ENCODE assay signal across 31 mouse cellular contexts in the genomic region with DNA sequence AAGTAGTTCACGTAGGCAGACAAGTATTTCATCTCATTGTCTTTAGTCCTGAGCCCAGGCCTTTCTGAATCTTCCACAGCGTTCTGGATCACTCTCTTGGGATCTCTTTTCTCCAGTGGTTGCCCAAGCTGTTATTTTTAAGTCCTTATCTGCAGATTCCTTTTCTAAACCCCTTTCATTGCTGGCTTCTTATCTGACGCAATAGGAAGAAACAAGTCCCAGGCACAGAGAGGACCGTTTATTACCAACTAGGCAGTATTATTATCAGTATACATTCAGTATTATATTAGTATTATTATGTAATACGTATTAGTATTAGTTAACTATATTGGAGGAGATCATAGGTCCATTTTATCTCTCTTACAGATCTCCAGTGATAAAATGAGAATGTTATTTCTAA.
"Had no signal": no experiment of that assay in that cellular context is flagged by ENCODE, and none has a peak within 500 bp of the region (broad histone marks: within the 10 kb centered on the region; RNA-seq: fewer than 3 reads in every experiment).

No protein-coding gene starts in this region.

- H3K9ac ChIP-seq: limb, embryonic 12.5 days; limb, embryonic 13.5 days; limb, embryonic 15.5 days; liver, embryonic 12.5 days; liver, embryonic 13.5 days; liver, embryonic 14.5 days; liver, embryonic 15.5 days; liver, postnatal 0 days; lung, embryonic 14.5 days; lung, embryonic 15.5 days; midbrain, embryonic 12.5 days; midbrain, embryonic 13.5 days; midbrain, embryonic 15.5 days; neural tube, embryonic 12.5 days had no signal

- H3K4me1 ChIP-seq: megakaryocyte, embryonic 14.5 days; midbrain, embryonic 10.5 days; midbrain, embryonic 12.5 days; midbrain, embryonic 13.5 days; midbrain, embryonic 15.5 days had no signal

- DNase-seq: left cerebral cortex, postnatal 4 days; liver; liver, embryonic 13.5 days; liver, postnatal 0 days; lung, adult 18-20 months; lung, adult 2 months; lung, embryonic 14.5 days; lung, postnatal 10 days; lung, postnatal 14 days; lung, postnatal 36 days; lung, postnatal 4 days; midbrain, embryonic 14.5 days had no signal

- ATAC-seq: liver, embryonic 12.5 days; liver, postnatal 0 days; lung, postnatal 0 days; midbrain, embryonic 13.5 days; midbrain, embryonic 15.5 days; midbrain, embryonic 16.5 days had no signal

- H3K27me3 ChIP-seq: limb, embryonic 12.5 days; limb, embryonic 15.5 days; lung, embryonic 15.5 days; megakaryocyte, embryonic 14.5 days; midbrain, embryonic 15.5 days; neural tube, embryonic 12.5 days had no signal

- H3K36me3 ChIP-seq: limb, embryonic 10.5 days; limb, embryonic 12.5 days; limb, embryonic 13.5 days; limb, embryonic 15.5 days; liver, embryonic 12.5 days; liver, embryonic 13.5 days; liver, embryonic 15.5 days; lung, embryonic 15.5 days; midbrain, embryonic 10.5 days; midbrain, embryonic 12.5 days; midbrain, embryonic 13.5 days; midbrain, embryonic 15.5 days; neural tube, embryonic 12.5 days had no signal

- H3K9me3 ChIP-seq: limb, embryonic 10.5 days; limb, embryonic 12.5 days; limb, embryonic 13.5 days; limb, embryonic 15.5 days; liver, embryonic 12.5 days; liver, embryonic 13.5 days; liver, embryonic 15.5 days; lung, embryonic 15.5 days; megakaryocyte, embryonic 14.5 days; midbrain, embryonic 10.5 days; midbrain, embryonic 12.5 days; midbrain, embryonic 13.5 days; midbrain, embryonic 15.5 days; neural tube, embryonic 12.5 days had no signal

- H3K27ac ChIP-seq: limb, embryonic 10.5 days; limb, embryonic 12.5 days; limb, embryonic 13.5 days; limb, embryonic 15.5 days; liver, embryonic 12.5 days; liver, embryonic 13.5 days; liver, embryonic 14.5 days; liver, embryonic 15.5 days; lung, embryonic 15.5 days; macrophage; midbrain, embryonic 10.5 days; midbrain, embryonic 12.5 days; midbrain, embryonic 13.5 days; midbrain, embryonic 15.5 days; neural tube, embryonic 12.5 days had no signal

- H3K4me2 ChIP-seq: limb, embryonic 12.5 days; limb, embryonic 13.5 days; limb, embryonic 15.5 days; liver, embryonic 11.5 days; liver, embryonic 12.5 days; liver, embryonic 13.5 days; liver, embryonic 15.5 days; lung, embryonic 14.5 days; lung, embryonic 15.5 days; midbrain, embryonic 11.5 days; midbrain, embryonic 12.5 days; midbrain, embryonic 13.5 days; midbrain, embryonic 15.5 days; neural tube, embryonic 12.5 days had no signal

- H3K4me3 ChIP-seq: limb, embryonic 10.5 days; limb, embryonic 12.5 days; limb, embryonic 13.5 days; limb, embryonic 15.5 days; liver, embryonic 12.5 days; liver, embryonic 13.5 days; liver, embryonic 15.5 days; lung, embryonic 15.5 days; megakaryocyte, embryonic 14.5 days; midbrain, embryonic 10.5 days; midbrain, embryonic 12.5 days; midbrain, embryonic 13.5 days; midbrain, embryonic 15.5 days; neural tube, embryonic 12.5 days had no signal
